Mouse (Mus musculus): ENCODE data around the gene Gsg1l. TPM values are rescaled to one million over a fixed set of nuclear protein-coding genes. Genes with fewer than 3 reads are reported as not detected.

Gsg1l gene
- polyA plus RNA-seq, 1 experiment from 2014 or later: 10.5 TPM

DNA sequence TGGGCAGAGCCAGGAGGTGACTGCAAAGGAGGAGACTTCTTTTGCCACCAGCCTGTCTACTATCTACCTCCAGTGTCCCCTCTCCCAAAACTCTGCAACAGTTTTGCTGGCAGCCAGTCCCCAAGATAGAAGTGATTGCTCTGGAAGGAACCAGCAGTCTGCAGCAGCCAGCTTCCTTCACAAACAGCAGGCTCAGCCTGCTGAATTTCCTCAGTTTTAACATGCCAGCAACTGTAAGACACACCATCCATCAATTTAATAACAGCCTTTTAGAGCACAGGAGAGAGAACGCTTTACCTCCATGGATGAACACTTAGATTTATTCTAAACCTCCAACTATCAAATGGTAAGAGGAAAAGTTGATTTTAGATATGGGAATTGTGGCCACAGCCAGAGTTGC is 218.2 kb downstream of the Gsg1l start:
- Histone ChIP-seq H3K9ac (no peak overlapping the region), H3K4me1 (no peaks in the 10 kb centered on the region), H3K9me3 (no peaks in the 10 kb centered on the region), H3K27me3 (replicated peaks) (no peaks in the 10 kb centered on the region), H3K4me3 (no peak overlapping the region), H3K4me2 (no peak overlapping the region), H3K36me3 (replicated peaks) (no peaks in the 10 kb centered on the region), H3K27ac (no peak overlapping the region)
- no peak for ATAC-seq (replicated peaks)
- 94% methylated on average over 1 of the region's 1 CpGs for WGBS

DNA sequence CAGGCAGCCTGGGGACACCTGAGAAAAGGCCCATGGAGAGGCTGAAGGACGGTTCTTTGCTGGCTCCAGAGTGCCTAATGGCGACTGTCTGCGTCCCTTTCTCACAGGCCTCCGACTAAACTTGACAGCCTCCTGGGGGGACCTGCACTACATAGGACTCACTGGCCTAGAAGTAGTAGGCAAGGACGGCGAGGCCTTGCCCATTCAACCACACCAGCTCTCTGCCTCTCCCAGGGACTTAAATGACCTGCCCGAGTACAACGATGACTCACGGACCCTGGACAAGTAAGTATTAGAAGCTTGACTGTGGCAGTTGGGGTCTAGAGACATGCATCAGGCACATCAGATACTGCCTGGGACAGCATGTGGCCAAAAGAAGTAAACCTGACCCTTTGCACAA is 221.8 kb downstream of the Gsg1l start:
- WGBS: 92% methylated on average over 9 of the region's 9 CpGs
- no peak for ATAC-seq (replicated peaks)
- H3K27me3 ChIP-seq (replicated peaks): no peaks in the 10 kb centered on the region
- no peaks in the 10 kb centered on the region for H3K9me3 ChIP-seq
- H3K4me2 ChIP-seq: no peak overlapping the region
- H3K4me3 ChIP-seq: no peak overlapping the region
- no peaks in the 10 kb centered on the region for H3K4me1 ChIP-seq
- H3K27ac ChIP-seq: no peak overlapping the region
- H3K9ac ChIP-seq: no peak overlapping the region
- no peaks in the 10 kb centered on the region for H3K36me3 ChIP-seq (replicated peaks)

DNA sequence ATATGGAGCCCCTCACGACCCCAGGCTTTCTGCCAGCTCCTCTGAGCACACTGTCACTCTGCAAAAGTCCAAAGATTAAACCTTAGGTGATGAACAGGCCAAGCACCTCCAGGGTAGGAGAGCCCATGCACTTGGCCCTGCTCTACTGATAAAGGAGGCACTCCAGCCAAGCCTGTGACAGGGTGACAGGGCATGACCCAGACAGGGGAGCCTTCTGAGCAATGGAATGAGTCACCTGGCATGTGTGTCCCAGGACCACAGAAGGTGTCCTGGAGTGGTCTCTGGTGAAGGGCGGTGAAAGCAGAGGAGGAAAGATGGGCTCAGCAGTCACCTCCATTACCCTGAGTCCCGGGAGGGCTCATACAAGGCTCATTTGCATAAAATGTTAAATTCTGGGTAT is 222.6 kb downstream of the Gsg1l start:
- no peaks in the 10 kb centered on the region for H3K4me1 ChIP-seq
- H3K4me2 ChIP-seq: no peak overlapping the region
- no peak overlapping the region for H3K9ac ChIP-seq
- no peaks in the 10 kb centered on the region for H3K9me3 ChIP-seq
- no peaks in the 10 kb centered on the region for H3K27me3 ChIP-seq (replicated peaks)
- no peaks in the 10 kb centered on the region for H3K36me3 ChIP-seq (replicated peaks)
- no peak overlapping the region for H3K4me3 ChIP-seq
- 78% methylated on average over 3 of the region's 3 CpGs for WGBS
- ATAC-seq (replicated peaks): no peak
- H3K27ac ChIP-seq: no peak overlapping the region

DNA sequence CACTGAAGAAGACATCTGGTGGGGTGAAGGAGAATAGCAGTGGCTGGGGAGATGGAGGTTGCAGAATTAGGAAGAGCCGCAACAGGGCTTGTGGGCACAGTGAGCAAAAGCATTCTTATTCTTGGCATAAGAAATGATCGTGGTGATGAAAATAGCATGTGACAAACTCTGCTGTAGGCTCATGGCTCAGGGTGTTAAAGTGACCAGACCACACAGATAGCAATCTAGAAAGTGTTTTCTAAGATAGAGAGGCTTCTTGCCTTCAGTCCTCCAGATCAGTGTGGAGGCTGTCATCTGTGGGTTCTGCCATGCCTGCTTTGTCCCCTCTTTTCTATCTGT is 234.7 kb downstream of the Gsg1l start:
- H3K4me1 ChIP-seq: no peaks in the 10 kb centered on the region
- no peak for ATAC-seq (replicated peaks)
- H3K27ac ChIP-seq: no peak overlapping the region
- H3K4me2 ChIP-seq: no peak overlapping the region
- no peaks in the 10 kb centered on the region for H3K27me3 ChIP-seq (replicated peaks)
- H3K9me3 ChIP-seq: no peaks in the 10 kb centered on the region
- 99% methylated on average over 2 of the region's 2 CpGs for WGBS
- no peak overlapping the region for H3K4me3 ChIP-seq
- no peak overlapping the region for H3K9ac ChIP-seq
- 0 out of 2 replicates have a peak, but pooled peaks cover 6% of the 10 kb centered on the region for H3K36me3 ChIP-seq (replicated peaks)

DNA sequence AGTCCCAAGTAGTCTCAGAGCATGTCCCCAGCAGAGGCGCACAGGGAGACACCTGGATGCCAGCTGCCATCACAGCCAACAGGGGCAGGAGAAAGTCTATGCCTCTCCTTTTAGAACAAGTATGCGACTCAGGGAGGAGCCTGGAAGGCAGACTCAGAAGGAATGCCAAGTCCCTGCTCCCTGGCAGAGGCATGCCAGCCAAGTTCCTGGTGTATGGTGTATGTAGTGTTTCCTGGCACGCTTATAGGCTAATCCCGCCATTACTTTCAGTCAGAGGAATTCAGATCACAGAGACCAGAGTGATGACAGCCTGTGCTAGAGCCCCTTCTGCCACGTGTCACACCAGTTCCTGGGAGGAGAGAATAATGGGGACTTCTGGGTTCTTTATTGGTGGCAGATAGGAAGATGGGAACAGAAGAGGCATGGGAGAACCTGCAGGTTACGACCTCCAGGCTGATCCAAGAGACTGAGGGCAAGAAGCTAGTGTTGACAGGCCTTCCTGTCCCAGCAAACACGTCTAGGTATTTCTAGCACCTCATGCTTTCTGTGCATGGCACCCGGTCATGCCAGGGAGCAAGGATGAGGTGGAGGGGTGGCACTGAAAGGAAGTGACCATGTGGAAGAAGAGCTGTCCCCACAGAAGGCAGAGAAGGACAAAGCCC is 235.2 kb downstream of the Gsg1l start:
- H3K4me1 ChIP-seq: no peaks in the 10 kb centered on the region
- H3K9ac ChIP-seq: no peak overlapping the region
- WGBS: 79% methylated on average over 8 of the region's 8 CpGs
- no peaks in the 10 kb centered on the region for H3K27me3 ChIP-seq (replicated peaks)
- H3K36me3 ChIP-seq (replicated peaks): 0 out of 2 replicates have a peak, but pooled peaks cover 6% of the 10 kb centered on the region
- H3K9me3 ChIP-seq: no peaks in the 10 kb centered on the region
- no peak overlapping the region for H3K27ac ChIP-seq
- no peak overlapping the region for H3K4me3 ChIP-seq
- H3K4me2 ChIP-seq: no peak overlapping the region
- ATAC-seq (replicated peaks): no peak

DNA sequence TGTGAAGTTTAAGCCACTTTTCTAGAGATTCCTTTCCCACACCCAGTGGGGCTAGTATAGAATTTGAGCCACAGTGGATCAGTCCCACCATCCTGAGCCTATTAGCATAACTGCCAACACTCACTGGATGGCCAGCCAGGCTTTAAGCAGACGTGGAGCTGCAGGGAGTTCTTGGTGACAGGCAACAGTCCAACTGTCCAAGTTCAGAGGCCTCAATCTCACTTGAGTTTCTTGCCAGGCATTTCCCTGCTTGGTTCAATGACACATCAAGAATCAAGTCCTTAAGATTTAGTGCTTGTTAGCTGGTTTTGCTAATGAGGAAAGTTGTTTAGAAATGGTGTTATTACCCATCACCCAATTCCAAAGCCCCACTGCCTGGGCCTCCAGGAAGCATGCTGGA is 236.6 kb downstream of the Gsg1l start:
- Histone ChIP-seq H3K4me2 (no peak overlapping the region), H3K4me1 (no peaks in the 10 kb centered on the region), H3K4me3 (no peak overlapping the region), H3K9ac (no peak overlapping the region), H3K36me3 (replicated peaks) (0 out of 2 replicates have a peak, but pooled peaks cover 3% of the 10 kb centered on the region), H3K27me3 (replicated peaks) (no peaks in the 10 kb centered on the region), H3K27ac (no peak overlapping the region), H3K9me3 (no peaks in the 10 kb centered on the region)
- ATAC-seq (replicated peaks): no peak
- WGBS: 44% methylated on average over 1 of the region's 1 CpGs

DNA sequence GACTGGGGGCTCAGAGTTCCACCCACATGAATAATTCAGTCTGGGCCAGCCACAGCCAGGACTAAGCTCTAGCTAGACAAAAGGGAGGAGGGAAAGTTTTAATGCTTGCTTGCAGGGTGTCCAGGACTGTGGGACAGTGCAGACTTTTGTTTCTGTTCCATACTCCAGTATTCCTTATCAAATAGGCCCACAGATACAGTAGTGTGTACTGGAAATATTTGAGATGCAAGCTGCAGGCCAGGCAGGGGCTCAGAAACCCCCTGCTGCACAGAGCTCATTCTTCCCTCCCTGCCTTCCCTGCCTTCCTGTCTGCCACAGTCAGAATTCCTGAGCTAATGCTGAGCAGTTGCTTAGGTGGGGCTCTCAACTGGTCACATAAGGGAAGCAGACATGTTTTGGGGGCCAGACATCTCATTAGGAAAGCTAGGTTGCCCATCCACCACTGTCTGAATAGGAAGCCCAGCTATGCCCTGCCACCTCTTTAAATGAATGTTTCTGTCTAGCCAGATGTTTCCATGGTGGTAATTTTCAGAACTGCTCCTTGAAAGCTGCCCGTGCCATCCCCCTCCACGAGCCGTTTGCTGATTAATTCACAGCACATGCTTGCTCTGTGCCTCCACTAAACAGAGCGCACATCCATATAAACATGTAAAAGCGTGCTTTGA is 244.0 kb downstream of the Gsg1l start:
- Histone ChIP-seq H3K4me2 (no peak overlapping the region), H3K9me3 (no peaks in the 10 kb centered on the region), H3K4me1 (peaks cover 22% of the 10 kb centered on the region), H3K9ac (no peak overlapping the region; the same call in 1 of the 2 replicates), H3K4me3 (no peak overlapping the region), H3K36me3 (replicated peaks) (no peaks in the 10 kb centered on the region), H3K27me3 (replicated peaks) (no peaks in the 10 kb centered on the region), H3K27ac (peak overlapping the region; percentile 72)
- ATAC-seq (replicated peaks): peak; percentile 82; the same call in 1 of the 2 replicates
- 11% methylated on average over 5 of the region's 5 CpGs for WGBS

DNA sequence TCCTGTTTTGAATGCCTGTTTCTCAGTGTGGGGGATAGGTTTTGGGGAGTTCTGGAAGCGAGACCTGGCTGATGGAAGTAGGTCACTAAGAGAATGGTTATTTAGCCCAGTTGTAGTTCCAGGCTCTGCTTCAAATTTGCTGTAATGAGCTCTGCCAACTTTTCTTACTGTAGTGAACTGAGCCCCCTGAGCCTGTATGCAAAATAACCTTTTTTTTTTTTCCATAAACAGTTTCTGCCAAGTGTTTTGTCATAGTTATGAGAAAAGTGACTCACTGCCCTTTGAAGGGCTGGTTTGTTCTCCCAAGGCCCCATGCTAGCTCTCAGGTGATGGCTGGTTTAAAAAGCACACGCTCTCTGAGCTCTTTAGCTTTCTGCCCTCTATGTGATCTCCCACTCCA is 248.7 kb downstream of the Gsg1l start:
- no peaks in the 10 kb centered on the region for H3K9me3 ChIP-seq
- H3K9ac ChIP-seq: no peak overlapping the region
- H3K27me3 ChIP-seq (replicated peaks): no peaks in the 10 kb centered on the region
- WGBS: 92% methylated on average over 2 of the region's 2 CpGs
- peaks cover 28% of the 10 kb centered on the region for H3K4me1 ChIP-seq
- no peak overlapping the region for H3K27ac ChIP-seq
- no peak overlapping the region for H3K4me3 ChIP-seq
- no peaks in the 10 kb centered on the region for H3K36me3 ChIP-seq (replicated peaks)
- ATAC-seq (replicated peaks): no peak
- no peak overlapping the region for H3K4me2 ChIP-seq

DNA sequence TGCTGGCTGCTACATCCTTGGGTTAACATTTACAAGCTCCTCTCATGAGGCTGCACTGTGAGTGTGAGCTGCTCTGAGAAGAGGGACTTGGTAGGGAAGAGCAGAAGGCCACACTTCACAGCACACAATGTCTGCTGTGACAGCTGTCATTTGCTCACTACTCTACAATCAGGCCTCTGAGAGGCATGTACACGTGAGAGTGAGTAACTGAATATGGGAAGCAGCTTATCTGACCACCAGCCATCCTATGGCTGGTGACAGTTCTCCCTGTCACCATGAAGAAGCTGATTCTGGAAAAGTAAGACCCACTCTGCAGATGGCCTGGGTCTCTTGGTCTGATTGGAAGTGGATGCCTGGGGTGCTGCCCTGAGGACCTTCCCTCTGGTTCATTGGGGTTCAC is 249.4 kb downstream of the Gsg1l start:
- H3K4me3 ChIP-seq: no peak overlapping the region
- H3K4me2 ChIP-seq: no peak overlapping the region
- no peak overlapping the region for H3K9ac ChIP-seq
- H3K9me3 ChIP-seq: no peaks in the 10 kb centered on the region
- H3K4me1 ChIP-seq: peaks cover 26% of the 10 kb centered on the region
- ATAC-seq (replicated peaks): no peak
- 54% methylated on average over 1 of the region's 1 CpGs for WGBS
- H3K36me3 ChIP-seq (replicated peaks): no peaks in the 10 kb centered on the region
- no peaks in the 10 kb centered on the region for H3K27me3 ChIP-seq (replicated peaks)
- no peak overlapping the region for H3K27ac ChIP-seq

DNA sequence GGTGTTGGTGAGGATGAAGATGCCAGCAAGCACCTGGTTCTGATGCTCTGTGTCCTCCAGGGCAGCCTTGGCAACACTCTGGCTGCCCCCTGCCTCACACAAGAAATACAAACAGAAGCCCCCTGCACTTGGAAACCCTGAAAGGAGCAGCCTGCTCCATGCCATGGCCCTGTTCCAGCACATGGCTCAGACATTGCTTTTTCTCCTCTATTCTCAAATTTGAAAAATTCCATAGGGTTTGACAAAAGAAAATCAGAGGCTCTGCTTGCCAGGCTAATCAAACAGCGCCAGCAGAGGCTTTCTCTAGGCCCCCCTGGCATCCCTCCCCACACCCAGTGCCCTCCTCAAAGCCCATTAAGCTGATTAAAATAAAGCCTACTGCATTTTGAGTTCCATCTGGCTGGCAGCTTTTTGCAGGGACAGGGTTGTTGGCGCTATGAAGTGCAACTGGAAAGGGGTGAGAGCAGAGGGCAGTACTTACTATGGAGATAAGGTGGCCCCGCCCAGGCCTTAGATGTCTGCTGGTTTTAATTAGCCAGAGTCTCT is 253.0 kb downstream of the Gsg1l start:
- Histone ChIP-seq H3K4me1 (peaks cover 23% of the 10 kb centered on the region), H3K4me3 (no peak overlapping the region), H3K27me3 (replicated peaks) (no peaks in the 10 kb centered on the region), H3K4me2 (no peak overlapping the region), H3K9me3 (no peaks in the 10 kb centered on the region), H3K27ac (peak overlapping the region; percentile 68), H3K36me3 (replicated peaks) (no peaks in the 10 kb centered on the region), H3K9ac (no peak overlapping the region)
- ATAC-seq (replicated peaks): peak; percentile 60
- 48% methylated on average over 3 of the region's 3 CpGs for WGBS

DNA sequence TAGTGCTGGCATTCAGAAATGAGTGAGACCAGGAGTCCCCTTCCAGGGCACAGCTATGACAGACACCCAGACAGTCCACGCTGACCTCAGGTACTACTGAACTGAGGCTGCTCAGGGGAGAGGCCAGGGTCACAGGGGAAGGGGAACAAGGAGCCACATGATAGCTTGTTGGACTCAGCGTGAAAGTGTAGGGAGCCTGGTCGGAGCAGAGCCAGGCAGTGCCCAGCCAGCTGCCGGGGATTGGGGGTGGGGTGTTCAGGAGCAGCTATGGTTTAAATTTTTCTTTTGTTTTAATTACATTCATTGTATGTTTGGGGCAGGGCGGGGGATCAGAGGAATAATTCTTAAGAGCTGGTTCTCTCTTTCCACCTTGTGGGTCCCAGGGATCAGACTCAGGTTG is 253.7 kb downstream of the Gsg1l start:
- Histone ChIP-seq H3K9ac (no peak overlapping the region), H3K4me3 (no peak overlapping the region), H3K9me3 (no peaks in the 10 kb centered on the region), H3K27me3 (replicated peaks) (no peaks in the 10 kb centered on the region), H3K36me3 (replicated peaks) (no peaks in the 10 kb centered on the region), H3K4me2 (no peak overlapping the region), H3K27ac (peak overlapping the region; percentile 68; the same call in 1 of the 2 replicates), H3K4me1 (peaks cover 23% of the 10 kb centered on the region)
- ATAC-seq (replicated peaks): 0 out of 2 replicates have a peak, but pooled peaks have one; percentile 39
- WGBS: 72% methylated on average over 5 of the region's 5 CpGs
